Mouse (Mus musculus): Measurements from ENCODE around the gene Ccr6. TPM values are rescaled to one million over a fixed set of nuclear protein-coding genes. Genes with fewer than 3 reads are reported as not detected.

Ccr6 gene
- polyA plus RNA-seq, 1 experiment from 2014 or later: 0.17 TPM

DNA sequence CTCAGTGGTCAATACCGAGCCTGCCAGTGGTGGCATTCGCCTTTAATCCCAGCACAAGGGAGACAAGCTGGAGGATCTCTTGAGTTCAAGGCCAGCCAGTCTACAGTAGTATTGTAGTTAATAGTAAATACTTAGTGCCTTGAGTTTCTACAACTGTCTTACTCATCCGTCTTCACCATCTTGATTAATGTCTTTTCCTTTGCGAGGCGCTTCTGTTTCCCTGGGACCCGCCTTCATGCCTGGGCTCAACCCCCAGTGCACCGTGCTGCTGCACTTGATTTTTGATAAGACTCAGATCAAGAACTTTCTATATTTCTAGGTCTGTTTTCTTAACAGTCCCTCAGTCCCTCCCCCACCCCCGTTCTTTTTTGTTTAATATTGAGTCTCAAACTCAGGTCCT lies 49.2 kb downstream of the Ccr6 start:
- no peak overlapping the region for H3K27ac ChIP-seq (replicated peaks)
- 34% methylated on average over 8 of the region's 8 CpGs for WGBS
- no peaks in the 10 kb centered on the region; the same call in 1 of the 2 replicates for H3K4me1 ChIP-seq (replicated peaks; ENCODE audit: control insufficient read depth, insufficient read depth)
- DNase-seq (ENCODE audit: low spot score) (no peak), ATAC-seq (ENCODE audit: low FRiP score, low TSS enrichment) (no peak)
- H3K4me3 ChIP-seq (ENCODE audit: low read depth, low read length): peak overlapping the region; percentile 87
- no peak for TF ChIP-seq EP300 (optimal IDR thresholded peaks at IDR 0.05)
- TF ChIP-seq CTCF (IDR thresholded peaks at IDR 0.05; ENCODE audit: low read depth): no peak
- no peaks in the 10 kb centered on the region for H3K36me3 ChIP-seq (ENCODE audit: control insufficient read depth, insufficient read depth, low read length)
- no peaks in the 10 kb centered on the region for H3K9me3 ChIP-seq (ENCODE audit: control insufficient read depth, low read length)
- peak overlapping the region; percentile 100 for H3K4me2 ChIP-seq (replicated peaks; ENCODE audit: low read depth)
- H3K27me3 ChIP-seq (ENCODE audit: control insufficient read depth, insufficient read depth, low read length): no peaks in the 10 kb centered on the region
- H3K9ac ChIP-seq (ENCODE audit: low read length): peak overlapping the region; percentile 82; the same call in 1 of the 2 replicates

DNA sequence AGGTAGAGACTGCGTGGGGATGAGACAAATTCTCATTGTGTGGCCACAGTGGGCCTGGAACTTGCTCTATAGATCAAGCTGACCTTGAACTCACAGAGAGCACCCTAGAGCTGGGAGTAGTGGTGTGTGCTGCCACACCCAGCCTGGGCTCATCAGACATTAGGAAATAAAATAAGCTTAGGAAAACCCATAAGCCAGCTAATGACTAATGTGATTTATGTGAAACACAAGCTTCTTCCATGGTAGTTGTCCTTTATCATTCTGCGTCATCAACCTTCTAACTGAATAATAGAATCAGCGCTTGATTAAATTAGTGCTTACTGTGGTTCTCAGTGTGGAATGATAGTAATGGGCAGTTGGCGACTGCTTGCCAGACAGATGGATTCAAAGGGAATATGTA lies 51.1 kb downstream of the Ccr6 start:
- Histone ChIP-seq H3K27me3 (ENCODE audit: control insufficient read depth, insufficient read depth, low read length) (no peaks in the 10 kb centered on the region), H3K4me3 (ENCODE audit: low read depth, low read length) (no peak overlapping the region), H3K4me2 (replicated peaks; ENCODE audit: low read depth) (no peak overlapping the region), H3K36me3 (ENCODE audit: control insufficient read depth, insufficient read depth, low read length) (no peaks in the 10 kb centered on the region; the same call in 1 of the 2 replicates), H3K27ac (replicated peaks) (no peak overlapping the region), H3K4me1 (replicated peaks; ENCODE audit: control insufficient read depth, insufficient read depth) (no peaks in the 10 kb centered on the region; the same call in 1 of the 2 replicates), H3K9me3 (ENCODE audit: control insufficient read depth, low read length) (no peaks in the 10 kb centered on the region), H3K9ac (ENCODE audit: low read length) (no peak overlapping the region)
- DNase-seq (ENCODE audit: low spot score) (no peak), ATAC-seq (ENCODE audit: low FRiP score, low TSS enrichment) (no peak)
- TF ChIP-seq CTCF (IDR thresholded peaks at IDR 0.05; ENCODE audit: low read depth) (no peak), EP300 (optimal IDR thresholded peaks at IDR 0.05) (no peak)
- WGBS: 87% methylated on average over 4 of the region's 4 CpGs

DNA sequence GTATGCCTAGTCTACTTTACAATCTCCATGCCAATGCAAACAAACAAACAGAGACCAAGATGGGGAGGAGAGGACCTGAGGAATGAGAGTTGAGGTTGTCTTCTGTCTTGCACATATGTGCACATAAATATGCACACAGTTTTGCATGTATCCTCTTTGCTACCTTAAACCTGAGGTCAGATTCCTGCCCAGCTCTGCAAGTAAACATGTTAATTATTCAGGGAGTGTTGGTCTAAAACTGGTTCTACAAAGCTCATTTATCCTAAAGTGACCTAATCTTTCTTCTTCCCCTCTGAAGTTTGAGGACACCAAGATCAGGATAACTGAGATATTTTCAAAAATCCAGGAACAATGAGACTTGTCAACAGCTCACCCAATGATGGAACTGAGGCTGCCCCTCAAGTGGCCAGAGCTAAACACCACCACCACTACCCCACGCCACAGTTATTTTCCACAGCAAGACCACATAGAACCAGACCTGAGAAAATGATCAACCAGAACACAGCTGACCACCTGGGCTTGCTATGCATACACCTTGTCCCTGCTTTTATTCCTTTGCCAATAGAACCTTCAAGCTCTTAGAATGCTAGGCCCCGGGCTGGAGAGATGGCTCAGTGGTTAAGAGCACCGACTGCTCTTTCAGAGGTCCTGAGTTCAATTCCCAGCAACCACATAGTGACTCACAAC lies 54.3 kb downstream of the Ccr6 start:
- ATAC-seq (ENCODE audit: low FRiP score, low TSS enrichment) (no peak), DNase-seq (ENCODE audit: low spot score) (no peak)
- TF ChIP-seq EP300 (optimal IDR thresholded peaks at IDR 0.05): no peak
- TF ChIP-seq CTCF (IDR thresholded peaks at IDR 0.05; ENCODE audit: low read depth): no peak
- no peaks in the 10 kb centered on the region; the same call in 1 of the 2 replicates for H3K4me1 ChIP-seq (replicated peaks; ENCODE audit: control insufficient read depth, insufficient read depth)
- H3K36me3 ChIP-seq (ENCODE audit: control insufficient read depth, insufficient read depth, low read length): no peaks in the 10 kb centered on the region; the same call in 1 of the 2 replicates
- H3K9me3 ChIP-seq (ENCODE audit: control insufficient read depth, low read length): no peaks in the 10 kb centered on the region
- no peak overlapping the region for H3K4me2 ChIP-seq (replicated peaks; ENCODE audit: low read depth)
- no peak overlapping the region for H3K27ac ChIP-seq (replicated peaks)
- no peak overlapping the region for H3K4me3 ChIP-seq (ENCODE audit: low read depth, low read length)
- H3K9ac ChIP-seq (ENCODE audit: low read length): no peak overlapping the region
- H3K27me3 ChIP-seq (ENCODE audit: control insufficient read depth, insufficient read depth, low read length): no peaks in the 10 kb centered on the region
- WGBS: 99% methylated on average over 3 of the region's 3 CpGs

DNA sequence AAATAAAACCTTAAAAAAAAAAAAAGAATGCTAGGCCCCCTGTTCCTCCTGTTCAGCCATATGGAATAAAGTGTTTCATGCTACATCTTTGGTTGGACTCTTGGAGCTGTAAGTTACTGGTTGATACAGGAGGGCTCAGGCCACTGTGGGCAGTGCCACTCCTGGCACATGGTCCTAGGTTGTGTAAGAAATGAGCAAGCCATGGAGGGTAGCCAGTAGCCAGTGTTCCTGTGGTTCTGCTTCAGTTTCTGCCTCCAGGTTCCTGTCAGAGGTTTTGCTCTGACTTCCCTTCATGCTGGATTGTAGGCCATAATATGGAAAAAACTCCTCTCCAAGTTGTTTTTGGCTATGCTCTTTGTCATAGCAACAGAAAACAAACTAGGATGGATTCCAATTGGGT lies 54.9 kb downstream of the Ccr6 start:
- H3K27ac ChIP-seq (replicated peaks): no peak overlapping the region
- ATAC-seq (ENCODE audit: low FRiP score, low TSS enrichment) (no peak), DNase-seq (ENCODE audit: low spot score) (no peak)
- no peaks in the 10 kb centered on the region for H3K9me3 ChIP-seq (ENCODE audit: control insufficient read depth, low read length)
- H3K36me3 ChIP-seq (ENCODE audit: control insufficient read depth, insufficient read depth, low read length): no peaks in the 10 kb centered on the region; the same call in 1 of the 2 replicates
- no peak overlapping the region for H3K4me3 ChIP-seq (ENCODE audit: low read depth, low read length)
- no peaks in the 10 kb centered on the region for H3K27me3 ChIP-seq (ENCODE audit: control insufficient read depth, insufficient read depth, low read length)
- no peaks in the 10 kb centered on the region for H3K4me1 ChIP-seq (replicated peaks; ENCODE audit: control insufficient read depth, insufficient read depth)
- no peak overlapping the region for H3K4me2 ChIP-seq (replicated peaks; ENCODE audit: low read depth)
- H3K9ac ChIP-seq (ENCODE audit: low read length): no peak overlapping the region
- no peak for TF ChIP-seq CTCF (IDR thresholded peaks at IDR 0.05; ENCODE audit: low read depth)
- TF ChIP-seq EP300 (optimal IDR thresholded peaks at IDR 0.05): no peak

GRCm38 (mm10) chr17:8295825-8296224 lies 60.0 kb downstream of the Ccr6 start:
- no peak overlapping the region for H3K27ac ChIP-seq (replicated peaks)
- no peaks in the 10 kb centered on the region for H3K4me1 ChIP-seq (replicated peaks; ENCODE audit: control insufficient read depth, insufficient read depth)
- DNase-seq (ENCODE audit: low spot score) (no peak), ATAC-seq (ENCODE audit: low FRiP score, low TSS enrichment) (no peak)
- H3K9ac ChIP-seq (ENCODE audit: low read length): no peak overlapping the region
- peaks cover 6% of the 10 kb centered on the region; the same call in 1 of the 2 replicates for H3K36me3 ChIP-seq (ENCODE audit: control insufficient read depth, insufficient read depth, low read length)
- H3K4me2 ChIP-seq (replicated peaks; ENCODE audit: low read depth): no peak overlapping the region
- H3K4me3 ChIP-seq (ENCODE audit: low read depth, low read length): no peak overlapping the region
- TF ChIP-seq EP300 (optimal IDR thresholded peaks at IDR 0.05) (no peak), CTCF (IDR thresholded peaks at IDR 0.05; ENCODE audit: low read depth) (peak; percentile 49)
- no peaks in the 10 kb centered on the region for H3K27me3 ChIP-seq (ENCODE audit: control insufficient read depth, insufficient read depth, low read length)
- no peaks in the 10 kb centered on the region for H3K9me3 ChIP-seq (ENCODE audit: control insufficient read depth, low read length)

GRCm38 (mm10) chr17:8296313-8296844 lies 60.5 kb downstream of the Ccr6 start:
- WGBS: 75% methylated on average over 9 of the region's 9 CpGs
- DNase-seq (ENCODE audit: low spot score) (no peak), ATAC-seq (ENCODE audit: low FRiP score, low TSS enrichment) (no peak)
- no peak overlapping the region for H3K4me3 ChIP-seq (ENCODE audit: low read depth, low read length)
- peaks cover 6% of the 10 kb centered on the region; the same call in 1 of the 2 replicates for H3K36me3 ChIP-seq (ENCODE audit: control insufficient read depth, insufficient read depth, low read length)
- H3K27ac ChIP-seq (replicated peaks): no peak overlapping the region
- H3K4me2 ChIP-seq (replicated peaks; ENCODE audit: low read depth): no peak overlapping the region
- no peaks in the 10 kb centered on the region for H3K27me3 ChIP-seq (ENCODE audit: control insufficient read depth, insufficient read depth, low read length)
- no peaks in the 10 kb centered on the region for H3K4me1 ChIP-seq (replicated peaks; ENCODE audit: control insufficient read depth, insufficient read depth)
- no peak overlapping the region for H3K9ac ChIP-seq (ENCODE audit: low read length)
- no peaks in the 10 kb centered on the region for H3K9me3 ChIP-seq (ENCODE audit: control insufficient read depth, low read length)
- TF ChIP-seq EP300 (optimal IDR thresholded peaks at IDR 0.05) (no peak), CTCF (IDR thresholded peaks at IDR 0.05; ENCODE audit: low read depth) (no peak)
